Mouse (Mus musculus): ENCODE results near the gene Nudc. TPM values are rescaled to one million over a fixed set of nuclear protein-coding genes. Genes with fewer than 3 reads are reported as not detected.

The Nudc gene
- total and polyA plus RNA-seq, 2 experiments from 2014 or later = 109 to 262 TPM

DNA sequence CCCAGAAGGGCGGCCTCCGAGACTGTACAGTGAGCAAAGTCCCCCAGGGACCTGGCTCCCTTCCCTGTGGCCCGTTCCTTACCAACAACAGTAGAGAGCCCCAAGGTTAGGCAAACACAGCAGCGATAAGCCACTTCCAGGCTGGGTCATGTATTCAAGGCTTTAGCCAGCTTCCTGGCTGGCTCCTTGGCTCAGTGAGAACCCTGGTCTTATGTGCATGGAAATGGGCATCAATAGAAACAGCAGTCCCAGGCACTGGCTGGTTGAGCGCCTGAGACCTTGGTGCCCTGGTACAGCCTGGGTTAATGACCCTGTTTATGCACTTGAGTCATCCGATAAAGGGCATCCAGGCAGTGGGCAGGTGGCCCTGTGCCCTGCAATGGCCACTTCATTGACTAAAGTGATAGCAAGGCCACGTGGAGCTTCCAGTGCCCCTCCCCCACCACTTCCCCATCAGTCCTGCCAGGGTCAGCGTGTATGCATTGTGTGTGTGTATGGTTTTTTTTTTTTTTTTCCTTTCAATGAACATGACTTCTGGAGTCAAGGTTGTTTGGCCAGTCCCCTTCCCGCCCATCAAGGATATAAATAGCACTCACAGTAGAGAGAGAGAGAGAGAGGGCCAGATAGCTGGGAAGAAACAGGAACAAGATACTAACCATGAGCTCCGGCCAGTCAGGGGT, 7.1 kb upstream of the Nudc start, which contains the start of gene Nr0b2:
TSS of gene Nr0b2 (plus strand) at position 609 of the 680 bp plus-strand sequence.
- Histone ChIP-seq H3K4me2 (ENCODE audit: low read depth, low read length, poor library complexity, severe bottlenecking) (no peak within 1 kb of the TSS), H3K4me3 (ENCODE audit: low read depth, low read length) (no peak within 1 kb of the TSS), H3K9me3 (ENCODE audit: low read length) (no peaks in the 10 kb centered on the region), H3K4me1 (ENCODE audit: insufficient read depth, low read length) (no peaks in the 10 kb centered on the region), H3K27ac (ENCODE audit: low read depth, low read length) (no peak within 1 kb of the TSS), H3K9ac (replicated peaks; ENCODE audit: low read length, poor library complexity, severe bottlenecking) (no peak within 1 kb of the TSS), H3K27me3 (ENCODE audit: insufficient read depth, low read length) (no peaks in the 10 kb centered on the region), H3K36me3 (ENCODE audit: insufficient read depth, low read length) (no peaks in the 10 kb centered on the region)
- ATAC-seq (ENCODE audit: low FRiP score) = no peak
- TF ChIP-seq CTCF (IDR thresholded peaks at IDR 0.05) = no peak
- DNase-seq (ENCODE audit: low spot score) = no peak
- 73% methylated on average over 10 of the region's 10 CpGs for WGBS

DNA sequence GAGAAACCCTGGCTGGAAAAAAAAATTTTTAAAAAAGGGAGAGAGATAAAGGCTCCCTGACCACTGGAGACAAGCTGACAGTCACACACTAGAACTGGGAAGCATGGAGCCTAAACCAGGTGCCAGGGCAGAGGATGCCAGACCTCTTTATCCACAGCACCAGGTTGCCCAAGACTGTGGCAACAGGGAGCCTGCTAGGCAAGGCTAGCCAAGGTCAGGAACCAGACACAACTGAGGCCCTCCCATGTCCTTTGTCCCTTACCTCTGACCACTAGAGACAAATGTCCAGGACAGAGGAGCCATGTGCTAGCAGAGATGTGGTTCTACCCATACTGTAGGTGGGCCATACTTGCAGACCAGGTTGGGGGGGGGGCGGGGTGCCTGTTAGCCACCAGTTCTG, 6.2 kb upstream of the Nudc start:
- TF ChIP-seq CTCF (IDR thresholded peaks at IDR 0.05) = no peak
- H3K4me2 ChIP-seq (ENCODE audit: low read depth, low read length, poor library complexity, severe bottlenecking) = no peak overlapping the region
- H3K9ac ChIP-seq (replicated peaks; ENCODE audit: low read length, poor library complexity, severe bottlenecking) = no peak overlapping the region
- DNase-seq (ENCODE audit: low spot score) = no peak
- H3K4me3 ChIP-seq (ENCODE audit: low read depth, low read length) = no peak overlapping the region
- H3K9me3 ChIP-seq (ENCODE audit: low read length) = no peaks in the 10 kb centered on the region
- WGBS = 86% methylated on average over 1 of the region's 1 CpGs
- no peak for ATAC-seq (ENCODE audit: low FRiP score)
- no peaks in the 10 kb centered on the region for H3K27me3 ChIP-seq (ENCODE audit: insufficient read depth, low read length)
- no peak overlapping the region for H3K27ac ChIP-seq (ENCODE audit: low read depth, low read length)
- no peaks in the 10 kb centered on the region for H3K36me3 ChIP-seq (ENCODE audit: insufficient read depth, low read length)
- no peaks in the 10 kb centered on the region for H3K4me1 ChIP-seq (ENCODE audit: insufficient read depth, low read length)

- no peaks in the 10 kb centered on the region for H3K9me3 ChIP-seq (ENCODE audit: low read length)
- H3K4me3 ChIP-seq (ENCODE audit: low read depth, low read length) = no peak overlapping the region
- TF ChIP-seq CTCF (IDR thresholded peaks at IDR 0.05) = no peak
- peaks cover 55% of the 10 kb centered on the region for H3K36me3 ChIP-seq (ENCODE audit: insufficient read depth, low read length)
- H3K27ac ChIP-seq (ENCODE audit: low read depth, low read length) = no peak overlapping the region
- no peak overlapping the region for H3K4me2 ChIP-seq (ENCODE audit: low read depth, low read length, poor library complexity, severe bottlenecking)
- no peak for ATAC-seq (ENCODE audit: low FRiP score)
- no peaks in the 10 kb centered on the region for H3K4me1 ChIP-seq (ENCODE audit: insufficient read depth, low read length)
- no peaks in the 10 kb centered on the region for H3K27me3 ChIP-seq (ENCODE audit: insufficient read depth, low read length)
- no peak for DNase-seq (ENCODE audit: low spot score)
- H3K9ac ChIP-seq (replicated peaks; ENCODE audit: low read length, poor library complexity, severe bottlenecking) = no peak overlapping the region
- WGBS = 91% methylated on average over 5 of the region's 5 CpGs
These were observed 9.1 kb downstream of the Nudc start for GRCm38 (mm10) chr4:133536652-133537051.

DNA sequence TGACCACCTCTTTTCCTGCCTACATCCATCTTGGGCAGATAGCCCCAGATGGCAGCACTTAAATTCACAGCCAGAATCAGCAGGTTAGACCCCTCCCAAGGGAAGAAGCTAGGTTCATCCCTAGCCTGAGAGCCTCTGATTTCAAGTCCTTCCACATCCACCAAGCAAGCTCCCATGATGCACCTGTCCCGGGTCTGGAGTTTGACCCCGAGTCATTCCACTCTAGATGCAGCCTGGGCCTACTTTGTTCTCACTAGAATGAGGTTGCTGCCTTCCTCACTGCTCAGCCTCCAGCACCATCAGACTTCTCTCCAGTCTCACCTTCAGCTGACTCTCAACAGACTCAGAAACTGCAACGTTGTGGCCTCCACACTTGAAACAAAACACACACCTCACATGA, 9.7 kb downstream of the Nudc start:
- 90% methylated on average over 3 of the region's 3 CpGs for WGBS
- no peak overlapping the region for H3K9ac ChIP-seq (replicated peaks; ENCODE audit: low read length, poor library complexity, severe bottlenecking)
- no peak for TF ChIP-seq CTCF (IDR thresholded peaks at IDR 0.05)

GRCm38 (mm10) chr4:133532777-133533176, 13.0 kb downstream of the Nudc start:
- Histone ChIP-seq H3K9ac (replicated peaks; ENCODE audit: low read length, poor library complexity, severe bottlenecking) (no peak overlapping the region), H3K9me3 (ENCODE audit: low read length) (no peaks in the 10 kb centered on the region), H3K4me1 (ENCODE audit: insufficient read depth, low read length) (no peaks in the 10 kb centered on the region), H3K4me3 (ENCODE audit: low read depth, low read length) (no peak overlapping the region), H3K27ac (ENCODE audit: low read depth, low read length) (no peak overlapping the region), H3K27me3 (ENCODE audit: insufficient read depth, low read length) (no peaks in the 10 kb centered on the region), H3K36me3 (ENCODE audit: insufficient read depth, low read length) (peaks cover 75% of the 10 kb centered on the region), H3K4me2 (ENCODE audit: low read depth, low read length, poor library complexity, severe bottlenecking) (no peak overlapping the region)
- ATAC-seq (ENCODE audit: low FRiP score) (no peak), DNase-seq (ENCODE audit: low spot score) (no peak)
- WGBS = 92% methylated on average over 3 of the region's 3 CpGs
- TF ChIP-seq CTCF (IDR thresholded peaks at IDR 0.05) = no peak

More for the DNA sequence above, 9.7 kb downstream of the Nudc start:
- H3K27me3 ChIP-seq (ENCODE audit: insufficient read depth, low read length) = no peaks in the 10 kb centered on the region
- H3K4me1 ChIP-seq (ENCODE audit: insufficient read depth, low read length) = no peaks in the 10 kb centered on the region
- no peak for DNase-seq (ENCODE audit: low spot score)
- no peak overlapping the region for H3K4me2 ChIP-seq (ENCODE audit: low read depth, low read length, poor library complexity, severe bottlenecking)
- peaks cover 60% of the 10 kb centered on the region for H3K36me3 ChIP-seq (ENCODE audit: insufficient read depth, low read length)
- no peak overlapping the region for H3K4me3 ChIP-seq (ENCODE audit: low read depth, low read length)
- no peak for ATAC-seq (ENCODE audit: low FRiP score)
- H3K9me3 ChIP-seq (ENCODE audit: low read length) = no peaks in the 10 kb centered on the region
- H3K27ac ChIP-seq (ENCODE audit: low read depth, low read length) = no peak overlapping the region

DNA sequence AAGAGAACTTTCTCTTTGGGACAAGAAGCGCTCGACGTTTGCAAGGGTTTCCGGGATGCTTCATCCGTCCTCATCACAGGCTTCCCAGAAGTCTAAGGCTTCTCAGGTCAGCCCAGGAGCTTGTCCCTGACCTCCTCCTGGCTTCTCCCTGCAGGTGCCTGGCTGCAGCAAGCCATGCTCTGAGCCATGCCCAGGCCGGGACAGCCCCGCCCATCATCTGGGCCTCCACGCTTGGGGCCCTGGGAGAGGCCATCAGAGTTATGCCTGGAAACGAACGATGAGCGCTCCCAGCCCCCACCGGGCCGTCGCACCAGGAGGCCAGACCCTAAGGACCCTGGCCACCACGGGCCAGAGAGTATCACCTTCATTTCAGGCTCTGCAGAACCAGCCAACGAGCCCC, 18.0 kb downstream of the Nudc start:
- H3K27me3 ChIP-seq (ENCODE audit: insufficient read depth, low read length) = no peaks in the 10 kb centered on the region
- no peak for TF ChIP-seq CTCF (IDR thresholded peaks at IDR 0.05)
- H3K27ac ChIP-seq (ENCODE audit: low read depth, low read length) = no peak overlapping the region
- DNase-seq (ENCODE audit: low spot score) (no peak), ATAC-seq (ENCODE audit: low FRiP score) (no peak)
- no peaks in the 10 kb centered on the region for H3K9me3 ChIP-seq (ENCODE audit: low read length)
- no peak overlapping the region for H3K4me3 ChIP-seq (ENCODE audit: low read depth, low read length)
- WGBS = 72% methylated on average over 16 of the region's 16 CpGs
- H3K4me2 ChIP-seq (ENCODE audit: low read depth, low read length, poor library complexity, severe bottlenecking) = no peak overlapping the region
- H3K36me3 ChIP-seq (ENCODE audit: insufficient read depth, low read length) = peaks cover 40% of the 10 kb centered on the region
- no peak overlapping the region for H3K9ac ChIP-seq (replicated peaks; ENCODE audit: low read length, poor library complexity, severe bottlenecking)
- no peaks in the 10 kb centered on the region for H3K4me1 ChIP-seq (ENCODE audit: insufficient read depth, low read length)
